Mouse (Mus musculus) B cell, adult (primary cell): ENCODE results near the gene Tmbim6. TPM values are rescaled to one million over a fixed set of nuclear protein-coding genes. Genes with fewer than 3 reads are reported as not detected.

Experiments
- total RNA-seq: library from RNA; stranded (reverse); gene quantifications from 4 replicates; pipeline ENCODE4 v1.2.4, GENCODE M21; 2023; ENCODE audit not compliant: inconsistent age

Gene Tmbim6
- 424 to 452 TPM (median 435 TPM) in 4 replicates for total RNA-seq

GRCm38 (mm10) chr15:99392486-99393385 is at the start of gene Tmbim6:
Tmbim6 (plus strand) TSS chr15:99392882.

GRCm38 (mm10) chr15:99370259-99370691 is 22.4 kb upstream of the Tmbim6 start, which contains the start of gene Fmnl3:
Fmnl3 (minus strand) TSS chr15:99370482.

GRCm38 (mm10) chr15:99457606-99458401 is 65.1 kb downstream of the Tmbim6 start, which contains the start of gene Nckap5l:
Nckap5l (minus strand) TSS chr15:99457748.

Other genes with a start within 250 kb of the Tmbim6 start
- gene Kcnh3, start 168.0 kb upstream of the Tmbim6 start, total RNA-seq, result 1.9 to 3.3 TPM (median 2.3 TPM) in 4 replicates
- 127 to 144 TPM (median 141 TPM) in 4 replicates for gene Mcrs1, start 140.9 kb upstream of the Tmbim6 start, total RNA-seq
- 13.0 to 24.0 TPM (median 17.7 TPM) in 4 replicates for gene Prpf40b, start 97.8 kb upstream of the Tmbim6 start, total RNA-seq
- gene Fam186b, start 97.0 kb upstream of the Tmbim6 start, total RNA-seq, result not detected in 4 replicates
- gene Fmnl3, start 22.4 kb upstream of the Tmbim6 start, total RNA-seq, result 139 to 148 TPM (median 141 TPM) in 4 replicates
- gene Nckap5l, start 64.9 kb downstream of the Tmbim6 start, total RNA-seq, result 5.3 to 9.9 TPM (median 7.2 TPM) in 4 replicates
- 5.0 to 8.5 TPM (median 7.6 TPM) in 4 replicates for gene Bcdin3d, start 81.8 kb downstream of the Tmbim6 start, total RNA-seq
- not detected in 4 replicates for gene Faim2, start 135.3 kb downstream of the Tmbim6 start, total RNA-seq
- gene Aqp2, start 186.2 kb downstream of the Tmbim6 start, total RNA-seq, result not detected in 4 replicates
- gene Aqp5, start 197.9 kb downstream of the Tmbim6 start, total RNA-seq, result not detected in 4 replicates
- not detected in 4 replicates for gene Aqp6, start 208.5 kb downstream of the Tmbim6 start, total RNA-seq